Mouse (Mus musculus) kidney, adult 8-10 months (tissue): ENCODE data around the gene Ndufa4l2.

Source experiments
- DNase-seq, 2 experiments: peaks; one replicate each; pipeline ENCODE4 v3.0.0; 2022

Gene Ndufa4l2

GRCm38 (mm10) chr10:127514764-127515163, at the start of gene Ndufa4l2:
TSS of gene Ndufa4l2 (plus strand) at chr10:127514967.
- no peak for DNase-seq

- no peak for DNase-seq
Observed at GRCm38 (mm10) chr10:127471281-127471988, 43.3 kb upstream of the Ndufa4l2 start.

- DNase-seq, result no peak
Observed at GRCm38 (mm10) chr10:127472722-127473121, 42.0 kb upstream of the Ndufa4l2 start.

GRCm38 (mm10) chr10:127475175-127475574, 39.6 kb upstream of the Ndufa4l2 start:
- no peak for DNase-seq

GRCm38 (mm10) chr10:127476541-127476940, 38.2 kb upstream of the Ndufa4l2 start:
- DNase-seq, result no peak

- no peak for DNase-seq
Observed at GRCm38 (mm10) chr10:127477301-127477700, 37.5 kb upstream of the Ndufa4l2 start.

GRCm38 (mm10) chr10:127479131-127479530, 35.6 kb upstream of the Ndufa4l2 start:
- peak in 1 of 2 experiments; percentile 11 for DNase-seq

- DNase-seq, result peak; percentile 38 to 41
Observed at GRCm38 (mm10) chr10:127480833-127481813, 33.6 kb upstream of the Ndufa4l2 start.

- no peak for DNase-seq
Observed at GRCm38 (mm10) chr10:127485235-127485634, 29.5 kb upstream of the Ndufa4l2 start.

GRCm38 (mm10) chr10:127488856-127489255, 25.9 kb upstream of the Ndufa4l2 start:
- no peak for DNase-seq

GRCm38 (mm10) chr10:127490160-127491127, 24.3 kb upstream of the Ndufa4l2 start:
- no peak for DNase-seq

- DNase-seq, result no peak
Observed at GRCm38 (mm10) chr10:127491128-127491512, 23.6 kb upstream of the Ndufa4l2 start.

- DNase-seq, result no peak
Observed at GRCm38 (mm10) chr10:127492118-127492517, 22.6 kb upstream of the Ndufa4l2 start.

GRCm38 (mm10) chr10:127496156-127496555, 18.6 kb upstream of the Ndufa4l2 start:
- no peak for DNase-seq

GRCm38 (mm10) chr10:127499516-127499915, 15.3 kb upstream of the Ndufa4l2 start:
- DNase-seq, result no peak

GRCm38 (mm10) chr10:127500042-127500441, 14.7 kb upstream of the Ndufa4l2 start:
- DNase-seq, result no peak

GRCm38 (mm10) chr10:127500894-127501893, 13.6 kb upstream of the Ndufa4l2 start, which contains the start of gene Stac3:
TSS of gene Stac3 (plus strand) at chr10:127501686.
- no peak for DNase-seq

- peak; percentile 59 to 77 for DNase-seq
Observed at GRCm38 (mm10) chr10:127508239-127508638, 6.5 kb upstream of the Ndufa4l2 start.

- DNase-seq, result peak; percentile 73 to 87
Observed at GRCm38 (mm10) chr10:127509051-127509836, 5.5 kb upstream of the Ndufa4l2 start.
